Mouse (Mus musculus) hindbrain, embryonic 14.5 days (tissue): ENCODE measurements around the gene Atp6v0d1. TPM values are rescaled to one million over a fixed set of nuclear protein-coding genes. Genes with fewer than 3 reads are reported as not detected.

Experiments used
- ATAC-seq: fragments of 200-750 bp; cut with Nextera tagmentation; 2 replicates; pipeline ENCODE4 v1.8.0; 2017; ENCODE audit warnings: moderate number of reproducible peaks, mild to moderate bottlenecking, moderate TSS enrichment, moderate library complexity; ENCODE audit not compliant: low FRiP score
- DNase-seq: peaks from one replicate; pipeline ENCODE4 v3.0.0-alpha.2; 2015; ENCODE audit warnings: low spot score
- H3K27ac ChIP-seq: fragments of 300-500 bp; sonication (generic); 2 replicates; pipeline ENCODE4 v1.5.1; 2014; ENCODE audit warnings: mild to moderate bottlenecking, moderate library complexity
- H3K27me3 ChIP-seq: fragments of 300-500 bp; sonication (generic); 2 replicates; pipeline ENCODE4 v1.6.1; 2014; ENCODE audit warnings: mild to moderate bottlenecking, low read length, mixed read lengths; ENCODE audit not compliant: control insufficient read depth, insufficient read depth
- H3K36me3 ChIP-seq: fragments of 300-500 bp; sonication (generic); replicated peaks from 2 replicates; pipeline ENCODE4 v1.6.1; 2014; ENCODE audit not compliant: control insufficient read depth, insufficient read depth
- H3K4me1 ChIP-seq: fragments of 300-500 bp; sonication (generic); replicated peaks from 2 replicates; pipeline ENCODE4 v1.6.1; 2014; ENCODE audit warnings: antibody characterized with exemption, low read length, mixed read lengths; ENCODE audit not compliant: control insufficient read depth, insufficient read depth
- H3K4me2 ChIP-seq: fragments of 300-500 bp; sonication (generic); replicated peaks from 2 replicates; pipeline ENCODE4 v1.6.1; 2014; ENCODE audit warnings: mild to moderate bottlenecking, moderate library complexity
- H3K4me3 ChIP-seq: fragments of 300-500 bp; sonication (generic); replicated peaks from 2 replicates; pipeline ENCODE4 v1.5.1; 2014; ENCODE audit warnings: mild to moderate bottlenecking, low read length
- H3K9ac ChIP-seq: fragments of 300-500 bp; sonication (generic); 2 replicates; pipeline ENCODE4 v1.6.1; 2014
- H3K9me3 ChIP-seq: fragments of 300-500 bp; sonication (generic); 2 replicates; pipeline ENCODE4 v1.6.1; 2016; ENCODE audit warnings: low read length; ENCODE audit not compliant: control insufficient read depth
- WGBS: fragments of 180-500 bp; shearing (Covaris S2); extraction: QIAGEN DNeasy Blood & Tissue Kit; methylation state at CpG from one replicate; pipeline ENCODE4 v1.1.7; 2014; 5-methylcytosine and 5-hydroxymethylcytosine counted together
- polyA plus RNA-seq: library from polyadenylated mRNA; unstranded; fragments of >200 nt; fragmentation: Nextera tagmentation; extraction: Ambion mirVana; gene quantifications from 2 replicates; pipeline ENCODE4 v1.2.1, GENCODE M21; 2014

Gene Atp6v0d1
- polyA plus RNA-seq, 1 experiment from 2014 or later: 231 TPM

GRCm38 (mm10) chr8:105546384-105547350 is 19.2 kb downstream of the Atp6v0d1 start:
- H3K27ac ChIP-seq: no peak overlapping the region
- H3K27me3 ChIP-seq: no peaks in the 10 kb centered on the region
- peaks cover 9% of the 10 kb centered on the region; the same call in 1 of the 2 replicates for H3K36me3 ChIP-seq
- no peak for DNase-seq
- H3K4me2 ChIP-seq: no peak overlapping the region
- ATAC-seq: no peak
- H3K9me3 ChIP-seq: no peaks in the 10 kb centered on the region
- WGBS: 88% methylated on average over 6 of the region's 6 CpGs
- no peak overlapping the region for H3K9ac ChIP-seq
- no peaks in the 10 kb centered on the region for H3K4me1 ChIP-seq
- H3K4me3 ChIP-seq: no peak overlapping the region

- 88% methylated on average over 3 of the region's 3 CpGs for WGBS
- 0 out of 2 replicates have a peak overlapping the region, but pooled peaks have one; percentile 4 for H3K27ac ChIP-seq
These were observed 20.6 kb downstream of the Atp6v0d1 start for GRCm38 (mm10) chr8:105545249-105545648.

GRCm38 (mm10) chr8:105544544-105545205 is 21.2 kb downstream of the Atp6v0d1 start:
- no peak overlapping the region for H3K4me3 ChIP-seq
- WGBS: 58% methylated on average over 7 of the region's 7 CpGs
- peak overlapping the region; percentile 4; the same call in 1 of the 2 replicates for H3K27ac ChIP-seq
- H3K27me3 ChIP-seq: no peaks in the 10 kb centered on the region
- H3K36me3 ChIP-seq: peaks cover 7% of the 10 kb centered on the region; the same call in 1 of the 2 replicates
- no peak for DNase-seq
- no peak for ATAC-seq
- no peaks in the 10 kb centered on the region for H3K9me3 ChIP-seq
- H3K9ac ChIP-seq: no peak overlapping the region
- H3K4me1 ChIP-seq: no peaks in the 10 kb centered on the region
- no peak overlapping the region for H3K4me2 ChIP-seq

More at GRCm38 (mm10) chr8:105545249-105545648, 20.6 kb downstream of the Atp6v0d1 start:
- Histone ChIP-seq H3K27me3 (no peaks in the 10 kb centered on the region), H3K4me3 (no peak overlapping the region), H3K4me2 (no peak overlapping the region), H3K36me3 (peaks cover 10% of the 10 kb centered on the region; the same call in 1 of the 2 replicates), H3K9me3 (no peaks in the 10 kb centered on the region), H3K4me1 (no peaks in the 10 kb centered on the region), H3K9ac (no peak overlapping the region)
- DNase-seq (no peak), ATAC-seq (no peak)

GRCm38 (mm10) chr8:105543703-105544102 is 22.1 kb downstream of the Atp6v0d1 start:
- H3K9me3 ChIP-seq: no peaks in the 10 kb centered on the region
- no peaks in the 10 kb centered on the region for H3K27me3 ChIP-seq
- H3K4me2 ChIP-seq: no peak overlapping the region
- no peak overlapping the region for H3K4me3 ChIP-seq
- DNase-seq: no peak
- no peak for ATAC-seq
- peaks cover 13% of the 10 kb centered on the region for H3K36me3 ChIP-seq
- 0 out of 2 replicates have a peak overlapping the region, but pooled peaks have one; percentile 10 for H3K27ac ChIP-seq
- 54% methylated on average over 1 of the region's 1 CpGs for WGBS
- no peaks in the 10 kb centered on the region for H3K4me1 ChIP-seq
- H3K9ac ChIP-seq: no peak overlapping the region

- Histone ChIP-seq H3K27ac (no peak overlapping the region), H3K4me1 (no peaks in the 10 kb centered on the region), H3K36me3 (peaks cover 22% of the 10 kb centered on the region), H3K4me3 (no peak overlapping the region), H3K9ac (no peak overlapping the region), H3K27me3 (no peaks in the 10 kb centered on the region), H3K9me3 (no peaks in the 10 kb centered on the region), H3K4me2 (no peak overlapping the region)
- ATAC-seq (no peak), DNase-seq (no peak)
- WGBS: 97% methylated on average over 2 of the region's 2 CpGs
These were observed 23.0 kb downstream of the Atp6v0d1 start for GRCm38 (mm10) chr8:105542808-105543207.

GRCm38 (mm10) chr8:105542032-105542656 is 23.7 kb downstream of the Atp6v0d1 start:
- Histone ChIP-seq H3K9me3 (no peaks in the 10 kb centered on the region), H3K4me2 (no peak overlapping the region), H3K4me1 (no peaks in the 10 kb centered on the region), H3K36me3 (peaks cover 29% of the 10 kb centered on the region), H3K27me3 (no peaks in the 10 kb centered on the region), H3K27ac (no peak overlapping the region), H3K9ac (no peak overlapping the region), H3K4me3 (no peak overlapping the region)
- DNase-seq (no peak), ATAC-seq (no peak)
- 97% methylated on average over 3 of the region's 3 CpGs for WGBS

GRCm38 (mm10) chr8:105538940-105539339 is 26.9 kb downstream of the Atp6v0d1 start:
- H3K9me3 ChIP-seq: no peaks in the 10 kb centered on the region
- peaks cover 56% of the 10 kb centered on the region for H3K36me3 ChIP-seq
- WGBS: 88% methylated on average over 4 of the region's 4 CpGs
- H3K4me2 ChIP-seq: no peak overlapping the region
- H3K27me3 ChIP-seq: no peaks in the 10 kb centered on the region
- H3K9ac ChIP-seq: no peak overlapping the region
- DNase-seq (no peak), ATAC-seq (no peak)
- no peaks in the 10 kb centered on the region for H3K4me1 ChIP-seq
- no peak overlapping the region for H3K4me3 ChIP-seq
- H3K27ac ChIP-seq: no peak overlapping the region

GRCm38 (mm10) chr8:105537011-105537677 is 28.7 kb downstream of the Atp6v0d1 start:
- Histone ChIP-seq H3K4me2 (no peak overlapping the region), H3K27me3 (no peaks in the 10 kb centered on the region), H3K36me3 (peaks cover 55% of the 10 kb centered on the region), H3K4me1 (no peaks in the 10 kb centered on the region), H3K4me3 (no peak overlapping the region), H3K9ac (no peak overlapping the region), H3K27ac (no peak overlapping the region), H3K9me3 (no peaks in the 10 kb centered on the region)
- no peak for ATAC-seq
- no peak for DNase-seq
- WGBS: 87% methylated on average over 6 of the region's 6 CpGs
